Mouse (Mus musculus): ENCODE data around the gene Nup43. TPM values are rescaled to one million over a fixed set of nuclear protein-coding genes. Genes with fewer than 3 reads are reported as not detected.

Gene Nup43
- 9.5 to 10.7 TPM (median 10.0 TPM) in 4 replicates for total RNA-seq (2023)

GRCm38 (mm10) chr10:7667342-7667802 lies at the start of gene Nup43:
Gene Nup43, plus strand, starts transcription at chr10:7667503.

GRCm38 (mm10) chr10:7680731-7681301 lies 13.5 kb downstream of the Nup43 start, which contains the start of the genes Pcmt1 and Lats1:
Gene Pcmt1, minus strand, starts transcription at chr10:7681136.
Gene Lats1, plus strand, starts transcription at chr10:7681214.

GRCm38 (mm10) chr10:7725751-7726500 lies 58.6 kb downstream of the Nup43 start, which contains the start of gene Katna1:
Gene Katna1, plus strand, starts transcription at chr10:7726000.

Other genes starting within 250 kb of the Nup43 start
- gene Ulbp1, start 193.9 kb upstream of the Nup43 start, total RNA-seq (2023), result 2.0 to 4.0 TPM (median 3.6 TPM) in 4 replicates
- gene Lrp11, start 77.7 kb upstream of the Nup43 start, total RNA-seq (2023), result 0.56 to 2.3 TPM (median 0.64 TPM) in 4 replicates
- gene Pcmt1, start 13.6 kb downstream of the Nup43 start, total RNA-seq (2023), result 48.6 to 60.5 TPM (median 56.8 TPM) in 4 replicates
- 41.9 to 44.2 TPM (median 42.3 TPM) in 4 replicates for gene Lats1, start 13.7 kb downstream of the Nup43 start, total RNA-seq (2023)
- gene Katna1, start 58.5 kb downstream of the Nup43 start, total RNA-seq (2023), result 38.8 to 45.9 TPM (median 40.0 TPM) in 4 replicates
- gene Ginm1, start 125.3 kb downstream of the Nup43 start, total RNA-seq (2023), result 46.2 to 58.8 TPM (median 50.4 TPM) in 4 replicates
- gene Ppil4, start 125.4 kb downstream of the Nup43 start, total RNA-seq (2023), result 76.5 to 83.2 TPM (median 81.5 TPM) in 4 replicates
- 43.1 to 47.4 TPM (median 45.6 TPM) in 4 replicates for gene Zc3h12d, start 165.0 kb downstream of the Nup43 start, total RNA-seq (2023)

Data from B cell, adult 62 days (primary cell).